Mouse (Mus musculus) cerebellum, postnatal 36 days (tissue): ENCODE measurements at regions not wholly inside any gene's neighbourhood (a gene's known extent, or its start where the extent isn't known, plus 50 kb on each side); places are given as distances from the start of the nearest gene placed in this dataset.

ENCODE experiments used
- DNase-seq, 2 experiments: peaks; one replicate each; pipeline ENCODE4 v3.0.0; 2021 to 2022; ENCODE audit warnings: mixed read lengths in 2 of 2

DNA sequence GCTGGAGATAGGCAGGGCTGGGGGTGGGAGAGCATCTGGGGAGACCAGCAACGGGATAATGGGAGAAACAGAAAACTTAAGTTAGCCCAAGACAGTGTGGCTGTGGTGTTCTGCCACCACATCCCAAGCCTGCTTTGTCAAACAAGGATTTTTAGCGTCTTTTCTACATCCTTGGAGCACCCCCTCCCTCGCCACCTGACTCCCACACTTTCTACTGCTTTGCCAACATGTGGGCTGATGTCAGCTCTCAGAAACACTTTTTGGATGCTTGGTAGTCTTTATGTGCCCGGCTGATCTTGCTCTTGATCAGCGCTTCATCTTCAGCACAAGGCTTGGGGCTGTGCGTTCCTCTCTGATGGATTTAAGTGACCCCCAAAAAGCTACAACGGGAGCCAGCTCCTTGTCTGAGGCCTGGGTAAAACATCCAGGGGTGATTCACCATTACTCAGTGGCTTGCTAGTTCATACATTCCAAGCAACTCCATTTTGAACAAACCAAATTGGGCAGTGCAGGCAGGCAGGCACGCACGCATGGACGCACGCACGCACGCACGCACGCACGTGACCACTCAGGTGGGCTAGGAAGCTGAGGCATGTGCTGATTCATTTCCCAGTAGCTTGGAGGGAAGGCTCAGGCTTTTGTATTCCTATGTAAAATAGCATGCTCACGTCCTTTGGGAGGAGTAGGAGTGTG is 260.6 kb upstream of the Gm10131 start:
- no peak for DNase-seq

DNA sequence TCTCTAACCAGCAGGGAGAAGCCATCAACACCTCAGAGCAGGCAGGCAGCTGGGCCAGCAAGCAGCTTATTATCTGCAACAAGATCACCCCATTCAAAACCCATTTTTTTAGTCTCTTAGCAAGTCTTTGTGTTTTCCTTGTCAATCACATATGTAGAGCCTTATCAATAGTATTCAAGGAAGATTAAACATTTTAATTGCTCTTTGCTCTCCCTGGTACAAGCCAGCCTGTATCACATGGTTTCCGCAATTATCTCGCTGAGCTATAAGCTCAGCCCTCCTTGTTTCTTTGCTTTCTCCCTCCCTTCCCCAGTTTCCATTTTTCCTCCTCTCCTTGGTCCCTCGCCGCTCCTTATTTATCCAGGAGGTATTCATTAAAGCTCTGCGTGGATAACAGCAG is 259.9 kb upstream of the Gm10131 start:
- DNase-seq: no peak

DNA sequence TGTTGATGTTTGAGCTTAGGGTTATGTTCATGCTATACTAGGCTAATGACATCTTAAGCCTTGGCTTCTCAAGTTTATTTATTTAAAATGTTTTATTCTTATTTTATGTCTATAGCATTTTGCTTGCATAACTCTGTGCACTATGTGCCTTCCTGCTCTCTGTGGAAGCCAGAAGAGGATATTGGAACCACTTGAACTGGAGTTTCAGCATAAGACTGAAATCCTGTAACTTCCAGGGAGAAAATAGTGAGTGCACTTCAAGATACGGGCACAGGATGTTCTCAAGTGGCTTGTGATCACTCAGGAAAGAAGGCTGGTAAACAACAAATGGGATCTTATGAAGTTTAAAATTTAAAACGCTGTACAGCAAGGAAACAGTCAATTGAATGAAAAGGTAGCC is 257.0 kb upstream of the Gm10131 start:
- no peak for DNase-seq

DNA sequence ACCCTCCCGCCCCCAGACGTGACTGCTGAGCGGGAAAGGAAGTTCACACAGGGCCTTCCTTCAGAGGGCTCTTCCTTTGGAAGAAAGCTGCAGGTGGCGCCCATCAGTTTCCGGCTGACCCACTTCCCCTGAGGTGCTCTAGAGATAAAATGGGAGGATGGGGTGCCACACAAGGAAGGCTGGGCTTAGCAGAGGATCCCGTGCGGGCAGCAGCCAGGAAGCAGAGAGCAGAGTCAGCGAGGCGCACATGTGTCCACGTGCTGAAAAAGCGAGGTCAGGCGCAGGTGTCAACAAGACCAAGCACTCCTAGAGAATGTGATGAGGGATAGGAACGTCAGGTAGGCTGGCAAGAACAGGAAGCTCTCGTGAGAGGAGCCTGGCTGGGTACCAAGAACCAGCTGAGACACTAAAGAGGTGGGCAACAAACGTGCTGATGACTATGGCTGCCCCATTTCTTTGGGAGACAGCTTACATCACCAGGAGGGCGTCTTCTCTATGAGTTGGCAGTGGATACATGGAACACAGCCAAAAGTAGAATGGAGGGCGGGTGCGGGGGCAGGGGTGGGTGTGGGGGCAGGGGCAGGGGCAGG is 253.0 kb upstream of the Gm10131 start:
- DNase-seq: no peak

DNA sequence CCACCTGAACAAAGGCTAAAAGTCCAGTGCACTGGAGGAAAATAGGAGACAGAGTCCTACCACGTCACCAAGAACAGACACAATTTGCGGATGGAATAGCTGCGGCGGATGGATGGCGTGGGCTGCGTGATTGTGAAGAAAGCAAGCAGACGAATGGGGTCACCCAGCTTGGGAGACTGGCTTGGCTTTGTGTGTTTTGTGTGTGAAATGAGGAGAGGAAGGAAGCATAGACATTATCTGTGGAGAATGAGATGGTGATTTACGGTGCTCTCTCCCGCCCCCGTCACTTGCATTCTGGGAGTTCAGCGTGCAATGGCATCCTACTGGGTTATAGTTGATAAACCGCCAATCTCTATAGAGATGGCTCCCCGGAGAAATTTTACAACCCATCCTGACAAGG is 252.1 kb upstream of the Gm10131 start:
- DNase-seq: no peak

DNA sequence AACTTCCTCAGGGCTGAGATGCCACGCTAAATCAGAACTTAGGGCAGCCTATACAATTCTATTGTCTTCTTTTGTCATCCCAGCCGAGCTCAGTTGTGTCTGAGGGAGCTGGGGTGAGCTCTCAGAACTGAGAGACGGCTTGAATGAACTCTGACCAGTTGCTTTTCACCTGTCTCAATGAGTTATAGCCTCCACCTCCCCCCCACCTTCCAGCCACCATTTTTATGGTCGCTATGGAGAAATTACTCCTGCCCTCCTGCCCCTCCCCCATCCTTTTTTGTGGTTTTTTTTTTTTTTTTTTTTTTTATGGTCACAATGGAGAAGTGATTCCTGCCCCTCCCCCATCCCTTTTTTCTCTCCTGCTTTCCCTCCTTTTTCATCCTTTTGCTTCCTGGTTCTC is 251.6 kb upstream of the Gm10131 start:
- DNase-seq: no peak

DNA sequence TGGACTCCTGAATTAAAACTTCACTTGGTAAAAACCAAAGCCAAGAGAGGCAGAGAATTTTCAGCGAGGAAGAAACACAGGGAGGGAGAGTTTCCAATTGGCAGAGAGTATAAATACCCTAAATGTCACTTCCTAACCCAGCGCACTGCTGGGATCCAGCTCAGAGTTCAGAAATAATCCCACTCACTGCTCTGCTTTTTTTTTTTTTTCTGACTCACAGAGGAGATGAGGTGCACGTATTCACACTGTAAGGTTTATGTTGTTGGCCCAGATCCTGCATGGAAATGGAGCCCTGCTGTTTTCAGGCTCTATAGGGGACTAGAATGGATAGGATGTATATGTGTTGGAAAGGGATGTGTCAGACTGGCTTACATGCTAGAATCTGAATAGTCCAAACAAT is 249.8 kb upstream of the Gm10131 start:
- no peak for DNase-seq

DNA sequence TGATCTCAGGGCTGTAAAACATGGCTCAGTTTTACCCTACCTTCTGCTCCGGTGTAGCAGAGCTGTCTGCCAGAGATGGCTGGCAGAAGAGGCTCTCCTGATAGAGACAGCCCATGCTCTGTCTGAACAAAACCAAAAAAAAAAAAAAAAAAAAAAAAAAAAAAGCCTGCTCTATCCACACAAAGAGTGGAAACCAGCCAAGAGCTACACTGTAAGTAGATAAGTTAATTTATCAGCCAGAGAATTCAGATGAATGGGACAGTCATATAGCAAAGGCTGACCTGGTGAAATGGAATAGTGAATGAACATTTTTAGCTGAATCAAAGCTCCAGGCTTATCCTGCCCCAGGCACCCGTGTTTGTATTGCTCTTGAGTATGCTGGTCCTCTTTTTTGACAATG is 248.2 kb upstream of the Gm10131 start:
- no peak for DNase-seq

DNA sequence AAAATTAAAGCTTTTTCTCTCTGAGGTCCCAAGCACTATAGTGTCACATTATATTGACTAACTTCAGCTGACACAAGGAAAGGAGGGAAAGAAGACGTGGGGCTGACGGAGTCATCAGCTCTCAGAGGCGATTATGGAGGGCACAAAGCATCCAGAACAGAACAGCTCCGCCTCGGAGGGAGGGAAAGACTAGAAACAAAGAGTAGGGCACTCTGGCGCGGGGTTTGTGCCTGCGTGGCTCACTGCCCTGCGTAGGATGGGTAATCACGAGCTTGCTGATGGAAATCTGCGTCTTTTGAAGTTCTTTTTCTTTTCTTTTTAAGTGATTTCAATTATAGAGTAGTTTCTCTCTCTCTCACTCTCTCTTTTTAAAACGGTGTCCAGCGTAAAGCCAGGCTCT is 243.5 kb upstream of the Gm10131 start:
- no peak for DNase-seq

DNA sequence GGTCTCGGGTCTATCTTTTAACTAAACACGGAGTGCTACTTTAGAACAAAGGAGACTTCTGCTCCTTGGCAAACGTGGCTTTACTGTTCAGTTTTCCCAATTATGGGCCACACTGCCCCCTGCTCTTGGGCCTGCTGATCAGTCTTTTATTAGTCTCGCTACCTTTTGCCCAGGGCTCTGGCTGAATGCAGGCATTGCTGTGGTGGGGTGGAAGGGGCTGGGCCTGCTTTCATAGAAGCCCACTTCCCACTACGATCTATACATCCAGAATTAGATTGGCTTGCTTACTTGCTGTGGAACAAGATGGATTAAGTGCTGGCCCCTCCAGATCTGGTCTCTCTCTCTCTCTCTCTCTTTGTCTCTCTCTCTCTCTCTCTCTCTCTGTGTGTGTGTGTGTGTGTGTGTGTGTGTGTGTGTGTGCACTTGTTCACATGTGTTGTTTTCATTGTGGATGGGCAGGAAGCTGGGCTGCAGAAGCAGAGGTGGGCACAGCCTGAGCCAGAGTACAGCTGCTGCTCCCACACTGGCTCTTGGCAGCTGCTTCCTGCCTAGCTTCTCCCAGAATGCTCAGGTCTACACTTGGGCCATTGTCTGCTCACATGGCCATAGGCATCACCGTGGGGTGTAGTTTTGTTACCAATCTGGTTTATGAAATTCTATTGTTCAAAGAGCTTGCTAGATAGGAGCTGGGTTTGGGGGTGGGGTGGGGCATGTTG is 241.8 kb upstream of the Gm10131 start:
- no peak for DNase-seq

DNA sequence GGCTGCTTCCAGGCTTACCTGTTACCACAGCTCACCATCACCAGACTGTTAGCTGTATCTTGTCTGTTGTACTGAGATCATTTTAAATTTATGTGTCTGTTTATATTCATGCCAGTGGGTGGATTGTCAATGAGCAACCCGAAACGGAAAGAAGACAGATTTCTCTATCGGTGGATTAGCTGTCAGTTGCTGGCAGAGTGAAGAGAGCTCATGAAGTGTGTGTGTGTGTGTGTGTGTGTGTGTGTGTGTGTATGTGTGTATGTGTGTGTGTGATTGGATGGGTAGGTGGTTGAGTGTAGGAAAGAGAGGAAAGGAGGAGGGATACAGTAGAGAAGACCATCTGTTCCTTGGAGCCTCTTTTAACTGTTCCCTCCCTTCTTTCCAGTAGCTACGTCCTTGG is 223.3 kb upstream of the Gm10131 start:
- no peak for DNase-seq

DNA sequence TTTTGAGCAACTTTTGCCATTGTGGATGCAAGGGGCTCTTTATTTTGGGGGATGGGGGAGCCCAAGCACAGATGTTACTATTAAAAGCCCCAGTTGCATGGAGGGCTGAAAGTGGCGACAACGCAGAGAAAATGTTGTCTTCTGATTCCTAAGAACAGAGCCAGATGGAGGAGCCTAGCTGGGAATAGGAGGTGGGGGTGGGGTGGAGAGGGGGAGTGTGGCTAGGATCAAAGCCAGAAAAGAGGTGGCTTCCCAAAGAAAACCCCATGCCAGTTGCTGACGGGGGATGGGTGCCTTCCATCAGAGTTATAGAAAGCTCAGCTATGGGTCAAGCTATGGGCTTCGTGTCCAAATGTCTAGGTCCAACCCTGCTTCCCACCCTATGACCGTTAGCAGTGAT is 220.1 kb upstream of the Gm10131 start:
- no peak for DNase-seq

DNA sequence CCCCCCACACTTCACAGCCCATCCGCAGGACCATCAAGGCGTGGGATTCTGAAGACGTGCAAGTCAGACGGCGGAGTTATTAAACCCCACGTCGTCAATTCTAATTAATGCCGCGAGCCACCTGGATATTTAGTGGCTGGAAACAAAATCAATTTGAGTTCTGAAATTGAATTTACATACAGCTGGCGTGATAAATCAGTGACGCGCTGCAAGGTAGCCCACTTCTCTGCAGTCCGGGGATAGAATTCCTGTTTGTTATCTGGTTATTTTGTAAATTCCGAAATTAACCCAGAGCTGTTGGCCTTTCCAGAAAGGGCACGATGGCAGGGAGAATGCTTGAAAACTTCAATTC is 215.1 kb upstream of the Gm10131 start:
- no peak for DNase-seq

DNA sequence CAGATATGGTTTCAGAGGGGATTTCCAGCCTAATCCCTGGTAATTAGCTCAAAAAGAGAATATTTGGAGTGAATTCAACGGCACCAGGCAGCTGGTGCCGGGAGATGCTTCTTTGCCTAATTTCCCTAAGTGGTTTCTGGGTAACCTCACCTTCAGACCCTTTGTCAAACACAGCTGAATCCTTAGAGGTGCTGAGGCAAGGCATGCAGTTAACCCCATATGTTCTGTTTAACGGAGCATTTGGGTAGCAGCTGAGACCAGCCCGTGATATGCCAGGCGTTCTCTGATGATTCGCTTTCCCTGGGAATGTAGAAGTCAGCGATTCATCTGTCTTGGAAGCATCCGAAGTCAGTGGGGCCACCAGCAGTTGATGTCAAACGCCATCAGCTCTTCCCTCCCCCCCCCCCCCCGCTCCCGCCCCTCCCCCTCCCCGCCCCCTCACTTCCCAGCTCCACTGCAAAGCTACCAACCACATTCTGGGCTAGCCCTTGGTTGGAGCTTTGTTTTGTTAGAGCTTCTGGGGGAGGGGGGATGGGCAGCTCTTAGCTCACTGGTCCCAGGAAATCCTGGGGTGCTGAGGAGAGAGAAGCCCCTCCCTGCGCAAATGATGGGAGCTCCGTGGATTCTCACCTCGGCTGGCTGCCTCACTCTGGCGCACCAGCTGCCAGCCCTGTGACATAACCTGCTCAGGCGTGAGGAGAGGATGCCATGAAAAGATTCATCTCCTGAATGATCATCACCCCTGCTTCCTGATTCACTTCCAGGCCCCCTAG is 214.5 kb upstream of the Gm10131 start:
- peak; percentile 20 to 34 for DNase-seq

DNA sequence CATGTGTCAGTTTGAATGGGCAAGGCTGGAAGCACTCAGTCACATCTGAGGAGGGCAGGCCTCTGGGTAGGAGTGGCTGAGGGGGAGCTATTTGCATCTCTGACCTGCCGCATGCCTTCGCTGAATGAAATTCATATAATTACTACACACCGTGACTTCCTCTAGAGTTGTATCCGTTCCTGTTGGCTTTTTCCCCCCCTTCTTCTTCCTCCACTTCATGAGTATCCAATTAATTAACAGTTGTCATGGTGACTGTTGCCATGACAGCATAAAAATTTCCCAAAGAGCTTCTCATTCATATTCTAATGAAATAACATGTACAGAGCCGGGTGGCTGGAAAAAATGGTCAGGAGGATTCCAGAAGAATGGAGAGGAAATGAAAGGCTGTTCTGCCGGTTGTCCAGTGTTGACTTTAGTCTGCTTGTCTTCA is 208.6 kb upstream of the Gm10131 start:
- DNase-seq: no peak

DNA sequence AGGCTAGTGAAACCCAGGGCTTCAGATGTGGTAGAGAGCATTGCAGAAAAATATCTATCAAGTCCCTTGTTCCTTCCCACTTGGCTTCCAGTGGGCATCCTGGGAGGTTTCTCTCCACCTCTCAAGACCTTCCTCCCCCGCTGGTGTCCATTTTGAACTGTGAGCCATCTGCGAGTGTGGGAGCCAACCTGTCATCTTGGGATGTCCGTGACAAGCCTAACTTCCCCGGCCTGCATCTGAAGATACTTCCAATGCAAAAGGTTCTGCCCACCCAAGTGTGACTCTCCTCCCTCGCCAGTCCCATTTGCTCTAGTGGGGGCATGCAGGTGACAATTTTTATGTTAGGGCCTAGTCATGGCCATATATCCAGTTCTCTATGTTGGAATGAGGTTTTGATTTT is 208.2 kb upstream of the Gm10131 start:
- DNase-seq: no peak

DNA sequence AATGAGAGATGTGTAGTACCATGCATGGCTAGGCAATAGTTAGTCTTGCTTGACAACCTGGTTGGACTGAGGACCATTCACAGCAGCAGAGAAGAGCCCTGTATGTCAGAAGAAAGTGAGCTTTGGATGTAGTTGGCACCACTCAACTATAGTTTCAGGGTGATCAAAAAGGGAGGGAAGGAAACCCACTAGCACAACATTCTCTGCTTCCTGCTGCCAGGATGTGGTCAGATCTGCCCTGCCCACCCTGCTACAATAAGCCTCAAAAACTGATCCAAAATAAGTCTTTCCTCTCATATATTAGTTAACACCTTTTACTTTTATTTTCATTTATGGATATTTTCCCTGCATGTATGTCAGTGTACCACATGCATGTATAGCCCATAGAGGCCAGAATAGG is 203.7 kb upstream of the Gm10131 start:
- DNase-seq: no peak

DNA sequence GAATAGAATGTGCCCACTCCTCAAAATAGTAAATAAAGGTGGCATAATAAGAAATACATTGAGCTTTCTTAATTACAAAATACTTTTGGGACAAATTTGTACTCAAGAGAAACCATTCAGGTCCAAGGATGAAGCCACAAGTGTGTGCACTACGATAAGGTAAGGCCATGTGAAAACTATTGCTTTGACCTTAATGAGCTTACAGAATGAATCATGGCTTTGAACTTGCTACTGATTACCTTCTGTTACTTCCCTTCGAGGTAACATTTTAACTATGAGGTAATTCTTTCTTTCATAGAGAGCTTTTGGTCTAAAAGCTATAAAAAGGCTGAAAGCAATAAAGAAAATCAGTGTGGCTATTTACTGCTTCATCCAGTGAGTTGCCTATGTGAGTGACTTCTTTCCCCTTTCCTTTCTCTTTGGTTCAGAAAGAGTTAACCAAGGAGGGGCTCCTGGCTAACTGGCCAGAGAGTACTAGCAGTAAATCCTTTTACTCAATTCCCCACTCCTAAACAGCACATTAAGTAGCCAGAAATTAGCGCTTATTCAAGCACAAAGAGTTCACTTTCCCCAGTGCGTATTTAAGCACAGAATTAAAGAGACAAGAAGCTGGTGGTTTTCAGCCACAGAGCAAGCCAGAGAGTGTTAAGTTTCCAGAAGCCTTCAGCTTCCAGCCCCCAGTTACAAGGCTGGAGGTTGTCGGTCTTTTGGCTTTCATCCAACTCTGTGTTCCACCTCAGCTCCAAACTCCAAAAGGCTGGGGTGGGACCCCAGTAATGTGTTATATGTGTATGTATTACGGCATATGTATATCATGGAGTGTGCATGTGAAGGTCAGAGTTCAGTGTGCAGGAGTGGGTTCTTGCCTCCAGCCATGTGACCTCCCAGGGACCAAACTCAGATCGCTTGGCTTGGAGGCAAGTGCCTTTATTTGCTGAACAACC is 194.3 kb upstream of the Gm10131 start:
- DNase-seq: no peak

DNA sequence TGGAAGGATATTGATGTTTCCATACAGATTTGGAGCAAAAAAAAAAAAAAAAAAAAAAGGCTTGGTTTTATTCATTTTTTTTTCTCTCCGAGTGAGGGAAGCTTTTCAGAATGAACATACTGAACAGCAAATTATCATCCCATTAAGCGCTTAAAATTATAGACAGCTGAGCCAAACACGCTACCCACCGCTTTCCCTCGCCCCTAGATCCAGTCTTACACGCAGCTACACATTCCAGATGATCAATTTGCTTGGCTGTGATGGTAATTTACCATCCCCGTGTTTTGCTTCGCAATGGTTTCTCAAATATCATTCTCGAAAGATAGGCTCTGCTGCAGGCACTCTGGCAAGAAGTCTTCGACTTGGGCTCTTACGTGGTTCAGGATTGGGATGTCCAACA is 192.3 kb upstream of the Gm10131 start:
- no peak for DNase-seq

DNA sequence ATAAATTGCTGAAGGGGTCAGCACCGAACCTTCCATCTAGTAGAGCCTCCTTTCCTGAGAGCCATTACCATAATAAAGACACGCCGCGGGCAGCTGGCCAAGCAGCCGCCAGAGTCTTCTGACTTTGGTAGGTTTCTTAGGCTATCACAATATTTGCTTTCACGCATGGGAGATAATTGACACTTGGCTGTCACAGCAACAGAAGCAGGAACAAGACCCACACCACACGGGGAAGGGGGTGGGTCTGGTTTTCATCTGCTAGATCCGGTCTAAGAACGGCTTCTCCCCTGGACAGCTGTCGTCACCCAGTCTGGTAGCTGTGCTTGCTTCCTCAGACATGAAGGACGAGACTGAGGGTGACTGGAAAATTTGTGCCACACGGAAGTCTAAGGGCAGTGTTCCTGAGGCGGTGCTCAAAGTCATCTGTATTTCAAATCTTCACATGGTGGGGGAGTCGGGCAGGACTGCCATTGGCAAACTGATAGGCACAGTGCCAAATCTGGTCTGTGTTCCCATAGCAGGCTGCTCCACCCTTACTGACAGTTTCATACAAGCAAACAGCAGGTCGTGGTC is 188.9 kb upstream of the Gm10131 start:
- no peak for DNase-seq

DNA sequence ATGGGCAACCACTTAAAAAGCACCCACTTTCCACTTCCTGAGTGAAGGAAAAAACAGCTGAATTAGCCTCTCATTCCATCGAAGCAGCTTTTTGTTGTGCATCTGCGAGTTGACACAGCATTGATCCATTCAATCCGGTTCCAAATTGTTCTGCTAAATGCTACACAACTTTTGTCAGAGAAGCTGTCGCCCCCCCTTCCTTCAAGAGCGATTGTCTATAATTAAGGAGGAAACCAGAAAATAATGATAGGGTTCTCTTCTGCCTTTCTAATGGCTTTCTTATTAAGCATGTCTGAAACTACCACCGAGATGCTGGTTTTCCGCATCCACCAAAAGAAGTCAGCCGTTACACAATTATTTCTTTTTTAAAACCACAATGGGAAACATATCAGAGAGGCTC is 183.2 kb upstream of the Gm10131 start:
- no peak for DNase-seq

DNA sequence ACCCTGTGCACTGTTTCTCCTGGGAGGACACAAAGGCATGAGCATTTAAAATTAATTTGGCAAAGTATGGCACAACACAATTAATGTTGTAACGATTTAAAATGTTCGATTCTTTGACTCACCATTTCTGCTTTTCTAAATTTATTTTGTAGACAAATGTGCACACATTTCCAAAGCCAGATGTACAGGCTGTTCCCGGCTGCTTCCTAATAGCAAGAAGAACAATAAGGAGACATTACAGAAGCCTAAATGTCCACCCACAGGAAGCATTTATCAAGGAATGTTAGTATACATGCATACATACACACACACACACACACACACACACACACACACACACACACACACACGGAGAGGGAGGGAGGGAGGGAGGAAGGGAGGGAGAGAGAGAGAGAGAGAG is 179.1 kb upstream of the Gm10131 start:
- no peak for DNase-seq
